Mouse (Mus musculus) olfactory bulb, adult 2 months (tissue): Measurements from ENCODE around the gene Mon2. TPM values are rescaled to one million over a fixed set of nuclear protein-coding genes. Genes with fewer than 3 reads are reported as not detected.

Experiments
- H3K27ac ChIP-seq: fragments of 200-500 bp; 2 replicates; pipeline ENCODE4 v1.5.1; 2012; ENCODE audit warnings: low read depth, low read length; ENCODE audit not compliant: insufficient read depth
- H3K4me1 ChIP-seq: fragments of 200-500 bp; 2 replicates; pipeline ENCODE4 v1.6.1; 2012; ENCODE audit warnings: low read length; ENCODE audit not compliant: control insufficient read depth, insufficient read depth
- H3K4me3 ChIP-seq: fragments of 200-500 bp; 2 replicates; pipeline ENCODE4 v1.5.1; 2012; ENCODE audit warnings: mild to moderate bottlenecking, low read depth, low read length, moderate library complexity; ENCODE audit not compliant: insufficient read depth
- CTCF ChIP-seq: fragments of 200-500 bp; IDR thresholded peaks from 2 replicates; pipeline ENCODE4 v1.5.1; 2012; ENCODE audit warnings: low read depth, mild to moderate bottlenecking, low read length, moderate library complexity; ENCODE audit not compliant: insufficient read depth
- POLR2A ChIP-seq: fragments of 200-500 bp; IDR thresholded peaks from 2 replicates; pipeline ENCODE4 v1.6.1; 2012; ENCODE audit warnings: mild to moderate bottlenecking, low read depth, low read length, moderate library complexity; ENCODE audit not compliant: insufficient read depth
- WGBS: fragments of 180-500 bp; shearing (Covaris S2); methylation state at CpG from one replicate; pipeline ENCODE4 v1.1.7; 2018; 5-methylcytosine and 5-hydroxymethylcytosine counted together
- polyA plus RNA-seq: library from polyadenylated mRNA; stranded (reverse); fragments of >200 nt; gene quantifications from 2 replicates; pipeline ENCODE4 v1.2.4, GENCODE M21; 2012; ENCODE audit warnings: low replicate concordance; ENCODE audit not compliant: missing spikeins, insufficient read depth, insufficient read length

The Mon2 gene
- polyA plus RNA-seq, 1 experiment = not detected

DNA sequence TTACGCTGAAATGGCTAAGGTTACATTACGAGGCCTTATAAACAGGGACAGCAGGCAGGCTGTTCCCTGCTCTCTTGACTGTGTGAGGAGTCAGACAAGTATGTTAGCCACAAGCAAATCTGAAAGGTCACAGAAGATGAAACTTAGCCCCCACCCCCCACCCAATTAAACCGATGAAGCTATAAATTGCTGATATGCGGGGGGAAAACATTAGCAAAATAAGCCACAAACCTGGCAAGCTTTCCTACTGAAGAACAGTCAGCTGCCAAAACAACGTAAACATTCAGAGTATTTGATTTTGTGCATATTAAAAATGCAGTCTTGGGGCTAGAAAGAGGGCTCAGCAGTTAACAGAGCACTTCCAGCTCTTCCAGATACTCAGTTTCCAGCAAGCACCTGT is 31.8 kb upstream of the Mon2 start:
- TF ChIP-seq POLR2A (no peak), CTCF (no peak)
- Histone ChIP-seq H3K4me3 (no peak overlapping the region), H3K4me1 (no peaks in the 10 kb centered on the region), H3K27ac (no peak overlapping the region)
- WGBS = 93% methylated on average over 5 of the region's 5 CpGs

DNA sequence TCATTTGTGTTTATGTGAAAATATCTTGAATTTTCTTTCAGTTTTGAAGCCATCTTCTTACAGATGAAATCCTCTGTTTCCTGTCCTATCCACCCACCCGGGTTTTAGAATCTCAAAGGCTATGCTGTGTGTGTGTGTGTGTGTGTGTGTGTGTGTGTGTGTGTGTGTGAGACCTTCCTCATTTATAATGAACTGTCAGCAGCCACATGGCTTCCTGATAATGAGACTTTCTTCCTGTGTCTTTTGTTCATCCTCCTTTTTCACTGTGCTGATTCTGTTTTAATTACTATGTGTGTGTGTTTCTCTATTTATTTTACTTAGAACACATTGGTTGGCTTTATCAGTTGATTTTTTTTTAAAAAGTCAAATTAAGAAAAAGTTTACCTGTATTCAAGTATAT is 25.0 kb upstream of the Mon2 start:
- TF ChIP-seq CTCF (no peak), POLR2A (no peak)
- H3K27ac ChIP-seq = no peak overlapping the region
- no peaks in the 10 kb centered on the region for H3K4me1 ChIP-seq
- 62% methylated on average over 1 of the region's 1 CpGs for WGBS
- H3K4me3 ChIP-seq = no peak overlapping the region

DNA sequence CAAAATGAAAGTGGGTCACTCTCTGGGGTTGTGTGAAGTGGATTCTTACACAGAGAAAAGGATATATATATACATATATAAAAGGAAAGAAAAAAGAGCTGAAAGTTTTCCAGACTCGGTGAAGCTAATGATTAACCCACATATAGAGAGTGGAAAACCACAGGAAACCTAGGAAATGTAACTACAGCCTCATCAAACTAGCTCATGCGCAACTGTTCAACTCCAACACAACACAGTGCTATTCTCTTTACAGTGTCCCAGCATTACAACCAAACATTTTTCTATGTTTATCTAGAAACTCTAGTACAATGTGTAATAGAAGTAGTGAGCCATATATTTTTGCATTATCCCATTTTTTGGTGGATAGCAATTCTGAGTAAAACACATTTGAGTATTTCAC is 24.3 kb upstream of the Mon2 start:
- TF ChIP-seq POLR2A = no peak
- no peak for TF ChIP-seq CTCF
- 59% methylated on average over 2 of the region's 2 CpGs for WGBS
- Histone ChIP-seq H3K27ac (no peak overlapping the region), H3K4me3 (no peak overlapping the region), H3K4me1 (no peaks in the 10 kb centered on the region)

DNA sequence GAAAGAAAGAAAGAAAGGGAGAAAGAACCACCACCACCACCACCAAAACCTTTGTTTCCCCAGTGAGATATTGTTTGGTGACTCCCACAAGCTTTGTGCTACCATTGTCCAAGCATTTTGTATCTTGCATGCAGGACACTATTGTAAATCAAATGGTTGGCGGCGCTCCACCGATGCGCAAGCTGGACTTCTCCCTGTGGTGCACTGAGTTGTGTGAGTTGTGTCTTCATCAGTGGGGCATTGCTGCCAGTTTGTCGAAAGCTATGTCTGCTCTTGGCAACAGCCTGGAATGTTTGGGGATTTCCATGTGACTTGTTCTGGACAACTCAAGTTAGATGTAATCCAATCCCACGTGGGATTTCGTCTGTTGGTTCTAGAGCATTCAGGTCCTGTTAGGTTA is 18.2 kb upstream of the Mon2 start:
- H3K4me3 ChIP-seq = no peak overlapping the region
- WGBS = 72% methylated on average over 7 of the region's 7 CpGs
- no peak overlapping the region for H3K27ac ChIP-seq
- TF ChIP-seq CTCF (no peak), POLR2A (no peak)
- H3K4me1 ChIP-seq = no peaks in the 10 kb centered on the region

DNA sequence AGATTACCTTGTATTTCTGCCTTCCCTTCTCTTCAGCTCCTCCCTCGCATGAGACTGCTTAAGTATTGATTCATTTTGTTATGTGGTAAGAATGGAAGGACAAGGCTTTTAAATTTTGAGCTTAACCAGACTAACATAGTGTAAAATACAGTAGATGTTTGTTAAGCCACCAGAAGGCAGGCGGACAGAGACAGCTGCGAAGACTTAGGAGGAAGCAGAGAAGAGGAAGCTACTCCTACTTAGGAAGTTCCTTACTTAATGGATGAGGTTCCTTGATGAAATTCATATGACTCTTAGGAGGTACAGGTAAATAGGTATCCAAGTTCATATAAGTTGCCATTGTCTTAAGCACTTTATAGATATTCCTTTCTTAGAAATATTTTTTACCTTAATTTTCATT is 16.3 kb upstream of the Mon2 start:
- no peaks in the 10 kb centered on the region for H3K4me1 ChIP-seq

DNA sequence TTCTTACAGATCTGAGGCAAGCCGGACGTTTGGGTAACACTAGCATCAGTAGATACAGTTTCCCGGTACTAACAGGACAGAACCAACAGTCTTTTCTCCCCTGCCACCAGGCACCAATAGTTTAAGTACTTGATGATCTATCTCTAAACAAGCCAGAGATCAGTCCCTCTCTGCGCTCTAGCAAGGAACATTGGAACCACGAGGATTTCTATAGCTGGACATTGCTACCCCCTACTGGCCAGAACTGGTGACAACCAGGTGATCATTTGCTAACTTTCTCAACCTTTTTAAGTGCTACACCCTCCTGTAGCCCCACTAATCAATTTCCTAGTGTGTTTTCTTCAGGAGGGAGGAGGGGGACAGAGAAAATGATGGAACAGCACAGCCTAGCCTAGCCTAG is 15.4 kb upstream of the Mon2 start:
- WGBS = 33% methylated on average over 5 of the region's 5 CpGs
- no peak overlapping the region for H3K4me3 ChIP-seq
- TF ChIP-seq POLR2A (no peak), CTCF (no peak)

More for the DNA sequence above, 16.3 kb upstream of the Mon2 start:
- Histone ChIP-seq H3K4me3 (no peak overlapping the region), H3K27ac (no peak overlapping the region)
- no peak for TF ChIP-seq CTCF
- WGBS = 73% methylated on average over 3 of the region's 3 CpGs

DNA sequence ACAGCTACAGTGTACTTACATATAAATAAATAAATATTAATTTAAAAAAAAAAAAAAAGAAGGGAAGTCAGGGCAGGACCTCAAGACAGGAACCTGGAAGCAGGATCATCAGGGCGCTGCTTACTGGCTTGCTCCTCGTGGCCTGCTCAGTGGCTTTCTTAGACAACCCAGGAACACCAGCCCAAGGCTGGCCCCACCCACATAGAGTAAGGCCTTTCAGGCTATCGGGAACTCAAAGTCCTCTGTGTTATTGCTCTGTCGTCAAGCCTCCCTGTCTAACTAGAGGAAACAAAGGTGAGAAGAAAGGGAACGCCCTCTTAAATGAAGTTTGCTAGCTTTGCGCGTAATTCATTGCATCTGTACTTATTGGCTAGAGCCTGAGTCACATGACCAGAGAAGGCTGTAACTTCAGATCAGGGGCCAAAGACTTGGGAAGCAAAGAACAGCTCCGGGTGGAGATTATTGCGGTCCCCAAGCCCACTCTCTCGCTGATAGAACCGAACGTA is 13.2 kb upstream of the Mon2 start:
- TF ChIP-seq POLR2A (no peak), CTCF (no peak)
- WGBS = 86% methylated on average over 12 of the region's 12 CpGs
- Histone ChIP-seq H3K4me1 (peaks cover 2% of the 10 kb centered on the region), H3K4me3 (no peak overlapping the region), H3K27ac (no peak overlapping the region)

More for the DNA sequence above, 15.4 kb upstream of the Mon2 start:
- Histone ChIP-seq H3K4me1 (no peaks in the 10 kb centered on the region), H3K27ac (no peak overlapping the region)

DNA sequence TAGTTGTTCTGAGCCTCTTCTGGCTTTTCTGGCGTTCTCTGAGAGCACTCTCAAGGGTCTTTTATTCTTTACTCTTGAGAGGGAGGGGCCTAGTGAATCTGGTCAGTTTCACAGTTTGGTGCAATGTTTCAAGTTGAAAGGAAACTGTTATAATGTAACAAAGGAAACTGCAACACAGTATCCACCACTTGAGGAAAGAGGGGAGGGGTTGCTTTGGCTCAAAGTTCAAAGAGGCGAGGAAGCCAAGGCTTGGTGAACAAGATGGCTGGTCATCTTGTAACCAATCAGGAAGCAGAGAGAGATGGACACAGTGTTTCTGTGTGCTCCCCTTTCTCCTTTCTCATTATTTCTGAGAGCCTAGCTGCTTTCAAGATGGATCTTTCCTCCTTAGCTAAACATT is 10.5 kb upstream of the Mon2 start:
- Histone ChIP-seq H3K4me3 (no peak overlapping the region), H3K27ac (no peak overlapping the region), H3K4me1 (peaks cover 4% of the 10 kb centered on the region)
- no peak for TF ChIP-seq CTCF
- WGBS = 81% methylated on average over 2 of the region's 2 CpGs

DNA sequence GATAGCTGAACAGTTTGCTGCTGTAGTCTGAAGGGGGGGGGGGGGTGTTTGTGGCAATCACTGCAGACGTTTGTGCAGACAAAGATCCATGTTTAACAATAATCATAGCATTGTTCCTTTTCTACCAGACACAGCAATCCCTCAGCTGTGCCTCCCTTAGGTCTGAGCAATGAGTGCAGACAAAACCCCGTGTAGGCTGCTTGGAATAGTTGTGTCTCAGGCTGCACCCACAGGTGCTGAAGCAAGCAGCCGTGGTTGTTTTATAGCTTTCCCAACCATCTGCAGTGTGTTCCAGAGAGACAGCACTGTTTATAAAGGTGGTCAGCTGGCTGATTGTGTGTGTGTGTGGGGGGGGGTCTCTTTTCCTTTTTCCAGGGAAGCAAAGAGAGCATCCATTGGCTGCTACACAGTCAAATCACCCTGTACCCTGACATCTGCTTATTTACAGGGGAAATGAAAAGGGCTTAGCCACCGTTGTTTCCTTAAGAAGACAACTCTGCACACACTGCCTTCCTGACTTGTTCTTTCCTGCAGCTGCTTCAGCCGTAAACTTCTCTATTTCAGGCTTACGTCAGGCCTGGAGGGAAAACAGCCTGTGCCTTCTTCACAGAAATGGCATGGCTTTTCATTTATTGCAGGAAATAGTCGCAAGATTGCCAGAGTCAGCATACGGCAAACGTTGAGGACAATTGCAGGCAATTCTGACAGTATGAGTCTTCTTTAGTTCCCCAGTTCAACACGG is 8.8 kb upstream of the Mon2 start:
- Histone ChIP-seq H3K27ac (peak overlapping the region; percentile 33; the same call in 1 of the 2 replicates), H3K4me3 (no peak overlapping the region), H3K4me1 (peaks cover 4% of the 10 kb centered on the region)
- 44% methylated on average over 10 of the region's 10 CpGs for WGBS
- TF ChIP-seq POLR2A (no peak), CTCF (no peak)

DNA sequence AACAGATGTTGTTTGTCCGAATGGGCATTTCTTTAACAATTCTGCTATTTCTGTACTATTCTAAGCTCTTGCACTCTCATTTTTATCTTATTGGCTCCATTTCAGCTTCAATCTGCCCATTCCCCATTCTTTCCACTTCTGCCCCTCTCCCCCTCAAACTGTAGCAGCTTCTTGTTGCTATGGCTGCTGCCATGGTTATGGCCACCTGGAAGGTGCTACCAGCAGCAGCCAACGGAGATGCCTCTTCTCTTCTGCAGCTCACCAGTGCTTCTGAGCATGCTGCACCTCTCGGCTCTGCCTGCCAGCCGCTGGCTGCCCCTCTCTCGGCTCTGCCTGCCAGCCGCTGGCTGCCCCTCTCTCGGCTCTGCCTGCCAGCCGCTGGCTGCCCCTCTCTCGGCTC is 8.0 kb upstream of the Mon2 start:
- 44% methylated on average over 9 of the region's 9 CpGs for WGBS
- no peak overlapping the region for H3K4me3 ChIP-seq
- H3K27ac ChIP-seq = no peak overlapping the region
- H3K4me1 ChIP-seq = peaks cover 4% of the 10 kb centered on the region
- TF ChIP-seq POLR2A = no peak
- TF ChIP-seq CTCF = no peak
